ENCODE assay signal across 8 mouse cellular contexts in genomic region chr17:13668052-13669015, GRCm38 (mm10).
DNase-seq lines count a peak whose midpoint lies in the region; ATAC-seq lines count a peak whose summit lies in the region.

No protein-coding gene starts in this region.

- peak overlapping the region; percentile 49 for H3K9ac ChIP-seq in midbrain, embryonic 11.5 days (ENCODE audit: low read length)

- H3K36me3 ChIP-seq in forebrain, embryonic 10.5 days (replicated peaks): no peaks in the 10 kb centered on the region
- no peaks in the 10 kb centered on the region for H3K36me3 ChIP-seq in midbrain, embryonic 11.5 days (ENCODE audit: control insufficient read depth, insufficient read depth, low read length)

- no peaks in the 10 kb centered on the region for H3K9me3 ChIP-seq in forebrain, embryonic 10.5 days
- no peaks in the 10 kb centered on the region for H3K9me3 ChIP-seq in midbrain, embryonic 11.5 days (ENCODE audit: control insufficient read depth, low read length)

- peak overlapping the region; percentile 37 for H3K4me3 ChIP-seq in forebrain, embryonic 10.5 days
- no peak overlapping the region; the same call in 1 of the 2 replicates for H3K4me3 ChIP-seq in midbrain, embryonic 11.5 days (ENCODE audit: low read depth, low read length)

- 4% methylated on average over 16 of the region's 16 CpGs for WGBS in forebrain, embryonic 10.5 days
- 6% methylated on average over 16 of the region's 16 CpGs for WGBS in midbrain, embryonic 11.5 days

- H3K4me1 ChIP-seq in forebrain, embryonic 10.5 days: peaks cover 79% of the 10 kb centered on the region
- H3K4me1 ChIP-seq in midbrain, embryonic 11.5 days (ENCODE audit: control insufficient read depth, insufficient read depth, low read length): peaks cover 42% of the 10 kb centered on the region

- no peak for ATAC-seq in CD4-positive, CD25-positive, alpha-beta regulatory T cell, adult 4 months
- peak; percentile 91 for ATAC-seq in midbrain, embryonic 11.5 days (ENCODE audit: low FRiP score)
- no peak for ATAC-seq in monocyte, adult 5-6 weeks (replicated peaks; ENCODE audit: insufficient number of reproducible peaks, low FRiP score, low TSS enrichment, poor library complexity, severe bottlenecking)

- H3K27me3 ChIP-seq in forebrain, embryonic 10.5 days (ENCODE audit: poor library complexity, severe bottlenecking): no peaks in the 10 kb centered on the region
- no peaks in the 10 kb centered on the region for H3K27me3 ChIP-seq in midbrain, embryonic 11.5 days (ENCODE audit: control insufficient read depth, insufficient read depth, low read length)

- peak overlapping the region; percentile 31 for H3K4me2 ChIP-seq in midbrain, embryonic 11.5 days

- peak overlapping the region; percentile 95 for H3K27ac ChIP-seq in forebrain, embryonic 10.5 days
- H3K27ac ChIP-seq in midbrain, embryonic 11.5 days (ENCODE audit: low read depth, low read length): peak overlapping the region; percentile 86

- DNase-seq in CD4-positive, CD25-positive, alpha-beta regulatory T cell, adult 2 months (ENCODE audit: low read depth, low spot score): peak; percentile 25
- DNase-seq in 3134 (ENCODE audit: extremely low read depth, insufficient read length, low spot score): peak; percentile 77
- peak; percentile 75 for DNase-seq in forebrain, embryonic 10.5 days (ENCODE audit: extremely low spot score, low spot score)
- peak; percentile 45 for DNase-seq in induced T-regulatory cell, adult 2 months (ENCODE audit: low read depth)
- peak; percentile 94 for DNase-seq in midbrain, embryonic 11.5 days (ENCODE audit: low spot score, missing footprints)
- DNase-seq in thymus, postnatal 25 days: peak; percentile 41

Comparison
In these comparisons a context has a peak if more than half of its experiments do, and no peak if none do; other contexts are left out.
1. DNase-seq: peak in every context shown above with its lines; median percentile 94 in midbrain, embryonic 11.5 days; 77 in 3134; 75 in forebrain, embryonic 10.5 days; 45 in induced T-regulatory cell, adult 2 months; 41 in thymus, postnatal 25 days; 25 in CD4-positive, CD25-positive, alpha-beta regulatory T cell, adult 2 months.